Mouse (Mus musculus) cerebellum, adult (tissue): ENCODE data around the gene Hsdl2.
A peak's percentile ranks its signal among the peaks of the same experiment; 100 is the strongest.

ENCODE experiments used
- ATAC-seq: cut with Nextera tagmentation; 2 replicates; pipeline ENCODE4 v1.9.2; 2017; ENCODE audit warnings: mild to moderate bottlenecking, moderate library complexity, mixed read lengths; ENCODE audit not compliant: insufficient number of reproducible peaks, low FRiP score, low TSS enrichment

The Hsdl2 gene

DNA sequence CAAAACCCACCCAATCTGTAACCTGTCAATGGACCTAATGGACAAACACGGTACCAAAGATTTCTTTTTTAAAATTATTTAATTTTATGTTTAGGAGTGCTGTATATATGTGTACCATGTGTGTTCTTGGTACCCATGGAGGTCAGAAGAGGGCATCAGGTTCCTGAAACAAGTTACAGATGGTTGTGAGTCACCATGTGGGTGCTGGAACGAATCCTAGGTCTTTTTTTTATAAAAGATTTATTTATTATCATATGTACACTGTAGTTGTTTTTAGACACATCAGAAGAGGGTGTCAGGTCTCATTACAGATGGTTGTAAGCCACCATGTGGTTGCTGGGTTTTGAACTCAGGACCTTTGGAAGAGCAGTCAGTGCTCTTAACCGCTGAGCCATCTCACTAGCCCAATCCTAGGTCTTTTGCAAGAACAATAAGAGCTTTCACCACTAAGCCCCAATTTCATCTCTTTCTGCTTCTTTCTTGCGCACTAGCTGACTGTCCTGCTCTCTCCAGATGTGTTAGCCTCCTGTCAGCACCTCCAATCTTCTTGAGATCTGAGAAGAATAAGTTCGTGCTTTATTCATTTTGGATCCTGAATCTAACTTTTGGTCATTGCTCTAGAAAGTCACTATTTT lies 38.4 kb downstream of the Hsdl2 start:
- no peak for ATAC-seq

DNA sequence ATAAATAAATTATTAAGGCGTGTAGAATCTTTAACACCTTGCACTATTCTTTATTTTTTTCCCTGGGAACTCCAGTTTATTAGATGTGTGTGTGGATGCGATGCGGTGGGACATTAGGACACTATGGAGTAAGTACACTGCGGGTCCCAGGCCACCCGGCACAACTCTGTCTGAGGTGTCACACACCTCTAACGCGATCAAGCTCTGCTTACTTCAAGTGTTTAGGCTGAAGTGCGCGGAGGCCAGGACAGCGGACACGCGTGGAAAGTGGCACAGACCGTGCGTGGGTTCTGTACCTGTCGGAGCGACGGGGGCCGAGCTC lies 44.3 kb downstream of the Hsdl2 start:
- ATAC-seq = peak; percentile 64

DNA sequence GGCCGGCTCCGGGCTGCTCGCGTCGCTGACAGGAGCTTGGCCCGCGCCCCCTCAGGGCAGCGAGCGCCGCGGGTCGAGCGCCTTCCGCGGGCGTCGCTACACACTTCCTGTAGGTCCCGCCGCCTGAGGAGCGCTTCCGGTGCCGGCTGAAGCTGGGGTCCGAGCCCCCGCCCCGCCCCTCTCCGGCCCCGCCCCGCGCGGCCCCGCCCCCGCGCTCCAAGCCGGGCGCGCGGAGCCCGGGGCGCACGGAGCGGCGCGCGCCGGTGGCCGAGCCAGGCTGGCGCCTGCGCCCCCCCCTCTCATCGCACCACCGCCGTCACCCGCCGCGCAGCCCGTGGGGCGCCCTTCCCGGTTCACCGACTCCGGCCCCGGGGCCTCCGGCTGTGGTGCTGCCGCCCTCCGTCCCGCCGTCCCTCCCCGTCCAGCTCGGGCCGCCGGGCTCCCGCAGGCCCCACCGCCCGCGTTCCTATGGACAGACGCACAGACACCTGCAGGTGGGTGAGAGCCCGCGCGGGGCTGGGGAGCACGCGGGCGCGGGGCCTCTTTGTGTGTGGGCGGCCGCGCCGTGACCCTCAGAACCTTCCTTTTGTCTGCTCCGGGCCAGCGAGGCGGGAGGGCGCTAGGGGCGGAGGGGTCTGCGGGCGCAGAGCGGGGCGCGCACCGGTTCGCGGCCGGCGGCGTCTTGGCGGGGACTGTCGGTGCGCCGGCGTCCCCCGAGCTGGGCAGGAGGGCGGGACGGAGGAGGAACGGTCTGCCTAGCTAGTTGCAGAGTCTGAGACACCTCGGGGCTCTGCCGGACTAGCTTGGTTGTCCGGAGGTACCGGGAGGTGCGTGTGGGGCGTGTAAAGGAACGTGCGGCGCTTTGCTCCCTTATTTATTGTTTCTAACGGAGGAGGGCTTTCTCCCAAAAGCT lies 44.9 kb downstream of the Hsdl2 start, which contains the start of gene E130308A19Rik:
Gene E130308A19Rik, plus strand, starts transcription at position 214 of the 913 bp plus-strand sequence.
- peak; percentile 84 for ATAC-seq

DNA sequence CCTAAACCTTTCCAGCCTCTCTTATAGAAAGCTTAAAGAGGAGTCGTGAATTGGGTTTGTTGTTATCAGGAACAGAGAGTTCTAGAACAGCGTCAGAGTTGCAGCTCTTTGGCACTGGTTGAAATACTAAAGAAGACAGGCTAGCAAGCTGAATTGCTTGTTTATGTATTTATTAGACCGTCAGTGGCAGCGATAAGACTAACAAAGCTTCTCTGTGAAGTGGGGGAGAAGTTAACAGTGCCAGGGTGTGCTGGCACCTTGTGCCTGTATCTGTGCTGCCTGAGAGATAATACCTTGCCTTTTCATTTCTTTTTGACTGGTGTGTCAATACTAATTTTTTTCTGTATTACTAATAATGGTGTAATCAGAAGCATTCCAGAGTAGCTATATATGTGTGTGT lies 46.9 kb downstream of the Hsdl2 start:
- no peak for ATAC-seq

DNA sequence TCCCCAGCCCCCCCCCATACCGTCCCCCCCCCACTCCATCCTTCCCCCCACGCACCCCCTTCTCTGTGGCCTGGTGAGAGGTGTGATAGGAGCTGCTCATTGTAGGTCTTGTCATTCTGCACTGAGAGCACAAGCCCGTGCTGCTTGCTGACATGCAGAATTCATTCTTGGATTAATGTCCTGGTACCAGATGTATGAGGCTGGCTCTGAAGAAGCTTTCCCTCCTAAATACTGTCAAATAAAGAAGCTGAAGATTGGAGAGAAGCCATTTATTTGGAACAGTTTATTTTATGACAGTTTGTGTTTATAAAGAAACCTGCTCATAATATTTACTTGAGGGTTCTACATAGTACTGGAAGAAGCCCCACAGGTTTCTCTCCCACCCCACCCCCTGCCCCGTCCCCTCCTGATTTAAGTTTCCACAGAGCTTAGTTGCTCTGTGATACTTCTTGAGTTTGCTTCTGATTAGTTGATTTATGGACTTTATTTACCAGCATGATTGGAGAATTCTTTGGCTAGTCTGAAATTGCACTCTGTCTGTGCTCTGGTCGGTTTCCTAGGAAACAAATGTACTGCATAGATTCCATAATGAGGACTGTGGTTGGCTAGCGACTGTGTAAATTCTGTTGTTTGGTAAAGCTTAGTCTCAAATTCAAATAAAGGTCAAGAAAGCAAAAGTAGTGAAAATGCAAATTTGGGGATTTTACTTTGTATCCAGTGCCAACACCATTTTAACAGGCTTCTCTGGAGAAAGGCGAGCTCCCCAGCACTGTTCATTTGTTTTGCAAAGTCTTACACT lies 47.9 kb downstream of the Hsdl2 start:
- no peak for ATAC-seq

DNA sequence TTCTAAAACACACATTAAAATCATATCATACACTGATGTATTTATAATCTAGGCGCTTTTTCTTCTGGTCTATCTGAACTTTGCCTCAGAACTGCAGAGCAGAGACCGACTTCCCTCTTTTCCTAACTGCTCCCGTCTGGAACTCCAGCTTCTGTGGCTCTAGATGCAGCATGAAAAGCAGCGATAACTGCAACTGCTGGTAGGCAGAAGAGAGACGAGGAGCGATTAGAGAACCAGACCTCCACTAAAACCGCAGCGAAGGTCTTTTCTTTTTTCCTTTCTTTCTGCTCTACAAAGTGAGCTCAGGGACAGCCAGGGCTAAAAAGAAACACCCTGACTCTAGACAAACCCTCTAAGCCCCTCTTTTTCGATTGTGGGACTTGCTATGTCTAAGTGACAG lies 48.8 kb downstream of the Hsdl2 start:
- no peak for ATAC-seq

DNA sequence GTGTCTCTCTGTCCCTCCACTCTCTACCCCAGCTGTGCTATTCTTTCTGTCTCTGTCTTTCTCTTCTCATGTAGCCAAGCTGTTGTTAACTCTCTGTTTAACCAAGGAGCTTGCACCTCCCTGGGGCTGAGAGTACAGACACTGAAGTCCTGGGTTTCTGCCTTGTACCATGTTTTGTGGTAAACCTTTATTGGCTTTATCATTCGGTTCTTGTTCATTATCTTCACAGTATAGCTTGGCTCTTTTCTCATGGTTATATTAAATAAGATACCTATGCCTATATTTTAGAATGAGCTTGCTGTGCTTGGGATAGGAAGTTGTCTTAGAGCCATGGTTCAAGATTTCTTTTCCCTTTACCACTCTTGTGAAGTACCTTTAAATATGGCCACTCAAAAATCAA lies 53.2 kb downstream of the Hsdl2 start:
- no peak for ATAC-seq

DNA sequence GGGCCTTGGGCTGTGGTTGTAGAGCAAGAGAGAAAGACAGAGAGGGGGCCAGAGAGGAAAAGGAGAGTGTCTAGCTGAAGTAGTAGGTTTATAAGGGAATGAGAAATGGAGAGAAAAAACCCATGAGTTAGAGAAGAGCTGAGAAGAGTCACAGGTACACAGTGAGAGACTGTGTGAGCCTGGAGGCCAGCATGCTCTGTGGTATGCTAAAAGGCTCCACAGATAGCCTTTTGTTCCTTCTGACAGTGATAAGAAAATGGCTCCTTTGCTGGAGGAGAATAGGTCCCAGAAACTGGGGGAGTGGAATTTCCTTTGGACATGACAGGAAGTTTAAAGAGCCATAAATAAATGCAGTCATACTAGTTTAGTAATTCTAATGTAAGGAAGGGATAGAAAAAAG lies 57.8 kb downstream of the Hsdl2 start:
- no peak for ATAC-seq

DNA sequence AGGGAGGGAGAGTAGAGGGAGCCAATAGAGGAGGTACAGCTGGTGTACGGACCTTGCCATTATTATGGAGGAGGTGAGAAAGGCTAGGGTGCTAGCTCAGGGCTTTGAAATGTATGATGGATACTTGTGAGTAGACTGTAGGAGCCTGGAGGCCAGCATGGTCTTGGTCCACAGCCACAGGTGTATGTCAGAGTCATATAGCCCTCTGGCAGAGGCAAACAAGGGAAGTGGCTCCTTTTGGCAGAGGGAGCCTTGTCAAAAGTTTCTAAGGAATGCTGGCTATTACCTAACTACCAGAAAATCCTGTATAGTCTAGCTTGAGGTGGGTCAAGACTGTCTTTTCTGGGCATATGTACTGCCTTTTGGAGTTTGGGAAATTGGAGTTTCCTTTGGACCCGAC lies 59.4 kb downstream of the Hsdl2 start:
- ATAC-seq = no peak

DNA sequence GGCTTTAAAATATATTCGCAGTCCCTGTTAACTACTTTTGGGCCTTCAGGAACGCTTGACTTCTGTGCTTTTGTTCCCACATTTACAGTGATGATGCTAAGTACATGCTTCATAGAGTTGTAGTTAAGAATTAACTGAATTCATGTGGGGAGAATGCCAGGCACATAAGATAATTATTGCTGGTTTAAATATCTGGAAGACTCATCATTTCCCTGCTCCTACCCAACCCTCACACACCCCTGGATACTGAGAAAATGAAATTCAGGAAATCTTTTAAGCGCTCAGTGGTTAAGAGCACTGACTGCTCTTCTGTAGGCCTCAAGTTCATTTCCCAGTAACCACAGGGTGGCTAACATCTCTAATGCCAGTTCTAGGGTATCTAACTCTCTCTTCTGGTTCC lies 60.7 kb downstream of the Hsdl2 start:
- ATAC-seq = no peak

DNA sequence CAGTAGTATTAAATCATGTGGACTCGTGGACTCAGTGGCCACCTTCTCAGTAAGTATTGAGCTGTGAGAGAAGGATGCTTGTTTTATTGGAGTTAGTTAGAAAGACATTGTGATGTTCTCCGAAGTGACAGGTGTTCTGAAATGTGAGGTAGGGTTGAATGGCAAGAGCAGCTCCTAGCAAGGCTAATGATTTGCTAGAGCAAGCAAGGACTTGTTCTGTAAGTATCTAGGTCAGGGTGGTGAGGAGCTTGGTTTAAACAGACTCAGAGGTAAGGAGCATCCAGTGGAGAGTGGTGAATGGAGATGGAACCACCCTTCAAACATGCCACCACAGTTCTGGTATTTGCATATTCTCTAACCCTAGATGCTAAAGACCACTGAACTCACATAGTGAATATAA lies 61.3 kb downstream of the Hsdl2 start:
- ATAC-seq = no peak

DNA sequence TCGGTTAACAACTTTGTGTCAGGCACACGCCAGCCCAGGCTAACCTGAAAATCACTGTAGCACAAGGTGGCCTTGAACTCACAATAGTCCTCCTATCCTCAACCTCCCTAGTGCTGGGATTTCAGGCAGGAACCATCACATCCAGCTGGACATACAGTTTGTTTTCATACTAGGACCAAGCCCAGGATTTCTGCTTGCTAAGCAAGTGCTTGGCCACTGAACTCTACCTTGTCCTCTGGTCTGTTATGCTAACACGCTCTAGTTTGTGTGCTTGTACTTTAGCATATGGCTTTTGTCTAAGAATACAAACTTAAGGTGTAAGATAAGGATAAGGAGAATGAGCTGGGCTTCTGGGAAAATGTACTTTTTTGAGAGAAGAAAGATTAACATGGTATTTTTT lies 63.1 kb downstream of the Hsdl2 start:
- ATAC-seq = no peak

DNA sequence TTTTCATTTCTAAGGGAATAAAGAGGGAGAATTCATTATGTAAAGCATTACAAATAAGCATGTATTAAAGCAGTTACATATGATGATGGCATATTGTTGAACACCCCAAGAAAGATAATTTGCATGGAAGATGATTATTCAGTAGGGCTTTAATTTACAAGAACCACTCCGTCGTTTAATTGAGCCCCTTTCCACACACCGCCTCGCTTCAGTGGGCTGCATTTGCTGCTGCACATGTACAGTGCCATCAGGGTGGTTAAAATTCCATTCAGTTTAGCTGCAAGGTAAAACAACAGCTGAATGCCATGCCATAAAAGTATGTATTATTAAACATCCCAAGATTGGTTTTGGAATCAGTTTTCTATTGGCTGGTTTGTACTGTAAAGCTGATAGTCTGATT lies 63.6 kb downstream of the Hsdl2 start:
- ATAC-seq = no peak

DNA sequence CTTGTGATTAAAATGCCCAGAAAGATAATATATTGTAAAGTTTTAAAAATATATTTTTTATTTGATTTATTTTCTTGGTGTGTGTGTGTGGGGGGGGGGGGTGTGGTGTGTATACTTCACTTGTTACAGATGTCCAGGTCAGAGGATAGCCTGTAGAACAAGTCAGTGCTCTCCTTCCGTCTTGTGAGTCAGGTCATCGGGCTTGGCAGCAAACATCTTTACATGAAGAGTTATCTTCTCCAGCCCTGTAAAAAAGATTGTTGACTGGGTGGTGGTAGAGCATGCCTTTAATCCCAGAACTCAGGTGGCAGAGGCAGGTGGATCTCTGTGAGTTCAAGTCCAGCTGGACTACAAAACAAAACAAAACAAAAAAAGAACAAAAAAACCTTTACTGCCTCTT lies 64.2 kb downstream of the Hsdl2 start:
- no peak for ATAC-seq

DNA sequence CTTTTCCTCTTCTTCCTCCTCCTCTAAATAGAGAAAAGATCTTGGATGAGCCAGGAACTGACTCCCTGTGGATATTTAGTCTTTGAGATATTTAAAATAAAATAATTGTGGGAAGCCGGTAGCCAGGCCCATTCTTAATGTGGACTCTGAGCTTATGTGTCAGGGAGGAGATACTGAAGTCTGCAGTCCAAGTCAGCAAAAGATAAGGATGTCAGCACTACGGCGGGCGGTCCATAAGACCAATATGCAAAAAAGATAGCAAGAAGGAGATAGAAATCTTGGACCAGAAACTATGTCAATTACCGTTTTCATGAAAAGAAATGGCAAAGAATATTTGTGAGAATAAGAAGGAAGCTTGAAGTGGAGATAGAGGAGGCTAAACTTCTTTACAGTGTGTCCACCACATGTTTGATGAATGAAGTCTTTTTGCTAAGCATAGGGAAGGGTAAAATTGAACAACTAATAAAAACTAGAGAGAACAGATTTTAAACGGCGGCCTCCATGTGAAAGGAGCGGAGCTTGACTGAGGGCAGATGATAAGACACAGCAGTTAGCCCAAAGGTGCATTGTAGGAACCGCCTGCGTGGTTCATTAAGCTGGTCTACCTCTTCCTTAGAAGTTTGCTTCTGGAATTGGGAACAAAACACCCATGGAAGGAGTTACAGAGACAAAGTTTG lies 64.8 kb downstream of the Hsdl2 start:
- ATAC-seq = no peak

DNA sequence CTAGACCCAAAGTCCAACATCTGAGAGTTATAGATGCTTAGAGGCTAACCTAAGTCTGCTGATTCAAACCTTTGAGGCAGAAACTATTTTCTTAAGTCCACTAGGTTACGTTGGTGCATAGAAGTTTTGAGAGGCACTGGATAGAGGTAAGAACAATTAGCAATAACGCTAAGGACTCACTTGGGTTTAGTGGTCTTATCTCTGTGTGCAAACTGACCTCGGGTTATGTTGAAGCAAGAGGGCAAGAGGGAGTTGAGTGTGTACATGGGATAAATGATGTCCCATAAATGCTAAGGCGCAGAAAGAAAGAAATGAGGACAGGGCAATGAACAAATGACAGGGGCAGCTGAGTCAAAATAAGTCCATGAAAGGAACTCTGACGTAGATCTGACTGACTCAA lies 67.8 kb downstream of the Hsdl2 start:
- no peak for ATAC-seq

DNA sequence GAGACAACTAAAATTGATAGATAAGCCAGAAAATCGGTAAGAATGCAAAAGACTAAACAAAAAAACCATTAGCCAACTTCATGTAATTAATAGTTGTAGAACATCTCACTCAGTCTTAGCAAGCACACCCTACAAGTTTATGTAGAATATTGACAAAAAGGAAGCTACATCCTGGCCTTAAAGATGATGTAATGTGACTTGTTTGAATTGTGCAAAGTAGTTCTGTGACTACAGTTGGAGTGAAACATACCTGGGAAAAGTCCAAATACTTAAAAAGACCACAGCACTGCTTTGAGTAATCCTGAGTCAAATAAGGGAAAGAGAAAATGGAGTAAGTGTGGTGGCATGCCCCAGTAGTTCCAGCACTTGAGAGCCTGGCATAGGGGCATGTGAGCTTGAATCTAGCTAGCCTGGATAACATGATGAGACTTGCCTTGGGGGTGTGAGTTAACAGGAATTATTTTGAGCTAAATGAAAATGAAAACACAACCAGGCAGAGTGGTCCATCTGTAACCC lies 70.9 kb downstream of the Hsdl2 start:
- ATAC-seq = no peak

DNA sequence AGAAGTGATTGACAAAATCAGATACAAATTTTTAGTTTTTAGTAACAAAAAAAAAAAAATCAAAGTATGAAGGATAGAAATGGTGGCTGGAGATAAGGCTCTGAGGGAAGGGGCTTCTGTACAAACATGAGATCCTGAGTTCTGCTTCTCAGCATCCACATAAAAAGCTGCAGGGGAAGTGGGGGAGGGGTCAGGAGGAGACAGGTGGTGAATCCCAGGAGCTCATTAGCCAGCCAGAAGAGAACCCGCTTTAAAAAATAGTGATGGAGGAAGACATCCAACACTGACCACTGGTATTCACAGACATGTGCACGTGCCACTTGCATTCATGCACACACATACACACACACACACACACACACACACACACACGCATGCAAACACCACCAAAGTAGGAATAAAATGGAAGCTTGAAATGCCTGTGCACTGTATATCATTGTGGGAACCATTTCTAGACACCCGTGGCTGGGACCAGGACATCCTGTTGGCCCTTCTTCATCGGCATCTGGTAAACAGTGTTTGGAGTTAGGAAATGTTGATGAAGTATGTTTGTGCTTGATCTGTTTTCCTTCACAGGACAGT lies 74.8 kb downstream of the Hsdl2 start:
- peak; percentile 46; the same call in 1 of the 2 replicates for ATAC-seq

DNA sequence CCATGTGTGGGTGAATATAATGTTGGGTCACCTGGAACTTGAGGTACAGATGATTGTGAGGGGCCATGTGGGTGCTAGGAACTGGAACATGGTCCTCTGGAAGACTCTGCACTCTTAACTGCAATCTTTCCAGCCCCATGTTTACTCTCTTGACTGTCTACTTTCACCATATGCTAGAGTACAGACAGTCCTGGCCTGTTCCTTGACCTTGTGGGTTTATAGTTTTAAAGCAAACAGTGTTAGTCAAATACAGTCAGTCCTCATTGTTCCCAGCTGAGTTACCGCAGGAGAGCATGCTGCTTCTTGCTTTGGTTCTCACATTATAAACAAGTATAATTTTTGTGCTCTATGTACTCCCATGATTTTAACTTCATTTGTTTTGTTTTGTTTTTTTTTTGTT lies 80.8 kb downstream of the Hsdl2 start:
- no peak for ATAC-seq

DNA sequence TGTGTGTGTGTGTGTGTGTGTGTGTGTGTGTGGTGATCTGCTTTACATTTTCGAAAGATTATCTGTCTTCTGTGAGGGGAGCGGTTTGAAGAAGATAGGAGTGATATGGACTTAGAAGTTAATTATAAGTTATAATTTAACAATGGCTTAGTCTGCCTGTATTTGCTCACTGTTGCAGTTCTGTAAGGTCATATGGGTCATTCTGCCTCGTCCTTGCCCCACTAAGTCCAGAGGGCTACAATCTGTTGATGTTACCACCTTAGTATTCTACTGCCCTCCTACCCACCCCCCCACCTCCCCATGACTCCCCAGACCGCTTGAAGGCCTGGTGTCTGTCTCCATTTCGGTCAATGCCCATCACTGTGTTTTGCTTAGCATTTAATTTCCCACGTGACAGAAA lies 82.1 kb downstream of the Hsdl2 start:
- no peak for ATAC-seq
